Mouse (Mus musculus) bone marrow, adult 2 months (tissue): ENCODE measurements around the gene Scn11a.

Experiments used
- CTCF ChIP-seq: fragments of 200-500 bp; IDR thresholded peaks from 2 replicates; pipeline ENCODE4 v1.5.1; 2011; ENCODE audit warnings: low read length, control low read depth; ENCODE audit not compliant: control insufficient read depth, insufficient read depth
- POLR2A ChIP-seq: fragments of 200-500 bp; IDR thresholded peaks from 2 replicates; pipeline ENCODE4 v1.6.1; 2011; ENCODE audit warnings: low read depth, mild to moderate bottlenecking, control low read depth, low read length, borderline replicate concordance; ENCODE audit not compliant: control insufficient read depth

DNA sequence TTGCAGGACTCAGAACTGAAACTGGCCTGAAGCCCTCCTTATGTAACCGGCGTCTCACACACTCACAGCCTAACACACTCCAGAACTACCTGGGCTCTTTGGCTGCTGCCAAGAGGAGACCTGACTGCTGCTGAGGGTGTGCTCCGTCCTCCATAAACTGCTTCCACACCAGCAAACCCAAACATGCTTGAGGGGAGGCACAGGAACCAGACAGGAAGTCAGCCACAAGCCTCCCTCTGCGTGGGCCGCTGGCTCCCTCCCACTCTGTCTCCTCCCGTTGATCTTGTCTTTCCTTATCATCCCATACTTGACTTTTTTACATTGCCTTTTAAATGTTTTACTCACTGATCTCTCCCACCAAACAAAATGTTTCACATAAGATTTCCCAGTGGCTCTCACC is 23.8 kb downstream of the Scn11a start:
- TF ChIP-seq CTCF: no peak
- TF ChIP-seq POLR2A: no peak
